Mouse (Mus musculus) hindbrain, embryonic 11.5 days (tissue): ENCODE measurements around the gene Duox1. TPM values are rescaled to one million over a fixed set of nuclear protein-coding genes. Genes with fewer than 3 reads are reported as not detected.
"Not testable (repeated sequence)": the region's sequence is repeated elsewhere in the genome, so short reads cannot be mapped to it uniquely, and the experiment has no call there.

Experiments
- ATAC-seq: fragments of 200-750 bp; cut with Nextera tagmentation; 2 replicates; pipeline ENCODE4 v1.8.0; 2017; ENCODE audit warnings: mild to moderate bottlenecking, moderate TSS enrichment, moderate library complexity; ENCODE audit not compliant: low FRiP score
- DNase-seq: peaks from one replicate; pipeline ENCODE4 v3.0.0-alpha.2; 2015; ENCODE audit warnings: low spot score
- H3K27ac ChIP-seq: fragments of 300-500 bp; sonication (generic); 2 replicates; pipeline ENCODE4 v1.5.1; 2014; ENCODE audit warnings: mild to moderate bottlenecking, low read depth, low read length
- H3K27me3 ChIP-seq: fragments of 300-500 bp; sonication (generic); 2 replicates; pipeline ENCODE4 v1.6.1; 2014; ENCODE audit warnings: mild to moderate bottlenecking, low read length, moderate library complexity, mixed read lengths; ENCODE audit not compliant: control insufficient read depth, insufficient read depth
- H3K36me3 ChIP-seq: fragments of 300-500 bp; sonication (generic); 2 replicates; pipeline ENCODE4 v1.6.1; 2014; ENCODE audit warnings: mild to moderate bottlenecking, low read length, moderate library complexity, mixed read lengths; ENCODE audit not compliant: control insufficient read depth, insufficient read depth
- H3K4me1 ChIP-seq: fragments of 300-500 bp; sonication (generic); replicated peaks from 2 replicates; pipeline ENCODE4 v1.6.1; 2014; ENCODE audit warnings: low read length, mixed read lengths; ENCODE audit not compliant: control insufficient read depth, insufficient read depth
- H3K4me2 ChIP-seq: fragments of 300-500 bp; sonication (generic); replicated peaks from 2 replicates; pipeline ENCODE4 v1.6.1; 2014; ENCODE audit warnings: mild to moderate bottlenecking, low read depth, low read length
- H3K4me3 ChIP-seq: fragments of 300-500 bp; sonication (generic); 2 replicates; pipeline ENCODE4 v1.5.1; 2014; ENCODE audit warnings: low read depth, low read length
- H3K9ac ChIP-seq: fragments of 300-500 bp; sonication (generic); 2 replicates; pipeline ENCODE4 v1.6.1; 2014; ENCODE audit warnings: low read depth, low read length
- H3K9me3 ChIP-seq: fragments of 300-500 bp; sonication (generic); 2 replicates; pipeline ENCODE4 v1.6.1; 2016; ENCODE audit warnings: low read length; ENCODE audit not compliant: control insufficient read depth
- WGBS: fragments of 180-500 bp; shearing (Covaris S2); extraction: QIAGEN DNeasy Blood & Tissue Kit; methylation state at CpG from one replicate; pipeline ENCODE4 v1.1.7; 2014; 5-methylcytosine and 5-hydroxymethylcytosine counted together
- polyA plus RNA-seq: library from polyadenylated mRNA; unstranded; fragments of >200 nt; fragmentation: Nextera tagmentation; extraction: Ambion mirVana; gene quantifications from 2 replicates; pipeline ENCODE4 v1.2.1, GENCODE M21; 2014

The Duox1 gene
- polyA plus RNA-seq, 1 experiment from 2014 or later = 0.12 TPM

GRCm38 (mm10) chr2:122324586-122324985 lies 9.1 kb downstream of the Duox1 start:
- no peak for ATAC-seq
- Histone ChIP-seq H3K9ac (no peak overlapping the region), H3K9me3 (no peaks in the 10 kb centered on the region), H3K27ac (no peak overlapping the region), H3K4me2 (no peak overlapping the region), H3K27me3 (no peaks in the 10 kb centered on the region), H3K36me3 (no peaks in the 10 kb centered on the region), H3K4me3 (no peak overlapping the region), H3K4me1 (no peaks in the 10 kb centered on the region)
- DNase-seq = no peak
- 86% methylated on average over 3 of the region's 3 CpGs for WGBS

GRCm38 (mm10) chr2:122325361-122325760 lies 9.9 kb downstream of the Duox1 start:
- no peak for ATAC-seq
- 83% methylated on average over 2 of the region's 2 CpGs for WGBS

DNA sequence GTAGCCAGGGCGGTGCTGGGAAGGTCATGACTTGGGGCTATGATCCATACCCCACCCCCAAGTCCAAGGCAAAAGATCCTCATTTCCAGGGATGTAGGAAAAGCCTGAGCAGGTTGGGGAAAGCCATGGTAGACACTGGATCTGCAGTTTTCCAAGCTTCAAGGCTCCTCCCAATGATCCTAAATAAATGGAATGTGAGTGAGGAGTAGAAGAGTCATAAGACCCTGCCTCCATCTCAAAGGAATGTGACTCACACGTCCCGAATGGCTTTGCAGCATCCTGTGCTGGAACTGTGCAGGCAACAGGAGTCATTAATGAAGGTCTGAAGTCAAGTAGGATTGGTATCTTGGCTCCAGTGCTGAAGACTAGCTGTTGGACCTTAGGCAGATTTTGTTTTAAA lies 12.5 kb downstream of the Duox1 start:
- H3K4me2 ChIP-seq = no peak overlapping the region
- no peaks in the 10 kb centered on the region for H3K36me3 ChIP-seq
- no peak for ATAC-seq
- no peak overlapping the region for H3K4me3 ChIP-seq
- no peak overlapping the region for H3K9ac ChIP-seq
- no peak for DNase-seq
- WGBS = 75% methylated on average over 3 of the region's 3 CpGs
- H3K27ac ChIP-seq = no peak overlapping the region
- no peaks in the 10 kb centered on the region for H3K4me1 ChIP-seq
- no peaks in the 10 kb centered on the region for H3K9me3 ChIP-seq
- no peaks in the 10 kb centered on the region for H3K27me3 ChIP-seq

More at GRCm38 (mm10) chr2:122325361-122325760, 9.9 kb downstream of the Duox1 start:
- Histone ChIP-seq H3K4me2 (no peak overlapping the region), H3K9ac (no peak overlapping the region), H3K27me3 (no peaks in the 10 kb centered on the region), H3K36me3 (no peaks in the 10 kb centered on the region), H3K4me1 (no peaks in the 10 kb centered on the region), H3K27ac (no peak overlapping the region), H3K9me3 (no peaks in the 10 kb centered on the region), H3K4me3 (no peak overlapping the region)
- no peak for DNase-seq

GRCm38 (mm10) chr2:122330317-122330716 lies 14.8 kb downstream of the Duox1 start:
- not testable (repeated sequence) for H3K4me2 ChIP-seq, H3K27ac ChIP-seq, DNase-seq, H3K4me3 ChIP-seq, ATAC-seq, H3K9ac ChIP-seq, H3K36me3 ChIP-seq, H3K9me3 ChIP-seq, H3K27me3 ChIP-seq, H3K4me1 ChIP-seq
- WGBS = 88% methylated on average over 4 of the region's 6 CpGs

GRCm38 (mm10) chr2:122332222-122332621 lies 16.8 kb downstream of the Duox1 start:
- Histone ChIP-seq H3K4me2 (no peak overlapping the region), H3K9me3 (no peaks in the 10 kb centered on the region), H3K27me3 (no peaks in the 10 kb centered on the region), H3K9ac (no peak overlapping the region), H3K4me1 (no peaks in the 10 kb centered on the region), H3K36me3 (no peaks in the 10 kb centered on the region), H3K27ac (no peak overlapping the region), H3K4me3 (no peak overlapping the region)
- 90% methylated on average over 3 of the region's 3 CpGs for WGBS
- DNase-seq (no peak), ATAC-seq (no peak)

DNA sequence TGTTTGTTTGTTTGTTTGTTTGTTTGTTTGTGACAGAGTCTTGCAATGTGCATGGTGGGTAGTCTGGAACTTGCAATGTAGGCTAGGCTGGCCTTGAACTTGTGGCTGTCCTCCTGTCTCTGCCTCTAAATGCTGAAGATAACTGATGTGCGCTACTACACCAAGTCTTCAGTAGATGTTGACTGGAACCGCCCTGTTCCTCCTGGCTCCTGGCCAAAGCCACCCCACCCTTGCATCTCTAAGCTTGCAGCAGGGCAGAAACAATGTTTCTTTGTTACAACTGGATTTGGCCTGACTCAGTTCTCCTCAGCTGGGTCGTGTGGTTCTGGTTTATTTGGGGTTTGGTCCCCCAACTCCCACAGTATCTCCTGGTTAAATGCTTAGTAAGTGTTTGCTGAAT lies 18.7 kb downstream of the Duox1 start:
- Histone ChIP-seq H3K27ac (no peak overlapping the region), H3K4me3 (no peak overlapping the region), H3K9me3 (no peaks in the 10 kb centered on the region), H3K36me3 (no peaks in the 10 kb centered on the region), H3K27me3 (no peaks in the 10 kb centered on the region), H3K4me2 (no peak overlapping the region), H3K9ac (no peak overlapping the region), H3K4me1 (no peaks in the 10 kb centered on the region)
- 84% methylated on average over 3 of the region's 3 CpGs for WGBS
- DNase-seq = no peak
- no peak for ATAC-seq

DNA sequence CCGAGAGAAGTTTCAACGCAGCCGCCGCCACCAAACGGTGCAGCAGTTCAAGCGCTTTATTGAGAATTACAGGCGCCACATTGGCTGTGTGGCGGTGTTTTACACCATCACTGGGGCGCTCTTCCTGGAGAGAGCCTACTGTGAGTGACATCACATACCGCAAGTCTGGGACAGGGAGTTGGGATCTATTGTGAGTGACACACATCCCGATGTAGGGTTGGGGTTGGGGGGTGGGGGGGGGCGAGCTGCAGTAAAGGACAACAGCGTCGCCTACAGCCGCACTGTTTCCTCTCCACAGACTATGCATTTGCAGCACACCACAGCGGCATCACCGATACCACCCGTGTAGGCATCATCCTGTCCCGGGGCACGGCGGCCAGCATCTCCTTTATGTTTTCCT lies 21.8 kb downstream of the Duox1 start:
- DNase-seq = no peak
- Histone ChIP-seq H3K27ac (no peak overlapping the region), H3K4me3 (no peak overlapping the region), H3K9me3 (no peaks in the 10 kb centered on the region), H3K4me2 (no peak overlapping the region), H3K36me3 (no peaks in the 10 kb centered on the region), H3K27me3 (no peaks in the 10 kb centered on the region), H3K9ac (no peak overlapping the region), H3K4me1 (no peaks in the 10 kb centered on the region)
- 64% methylated on average over 21 of the region's 21 CpGs for WGBS
- peak; percentile 49; the same call in 1 of the 2 replicates for ATAC-seq

DNA sequence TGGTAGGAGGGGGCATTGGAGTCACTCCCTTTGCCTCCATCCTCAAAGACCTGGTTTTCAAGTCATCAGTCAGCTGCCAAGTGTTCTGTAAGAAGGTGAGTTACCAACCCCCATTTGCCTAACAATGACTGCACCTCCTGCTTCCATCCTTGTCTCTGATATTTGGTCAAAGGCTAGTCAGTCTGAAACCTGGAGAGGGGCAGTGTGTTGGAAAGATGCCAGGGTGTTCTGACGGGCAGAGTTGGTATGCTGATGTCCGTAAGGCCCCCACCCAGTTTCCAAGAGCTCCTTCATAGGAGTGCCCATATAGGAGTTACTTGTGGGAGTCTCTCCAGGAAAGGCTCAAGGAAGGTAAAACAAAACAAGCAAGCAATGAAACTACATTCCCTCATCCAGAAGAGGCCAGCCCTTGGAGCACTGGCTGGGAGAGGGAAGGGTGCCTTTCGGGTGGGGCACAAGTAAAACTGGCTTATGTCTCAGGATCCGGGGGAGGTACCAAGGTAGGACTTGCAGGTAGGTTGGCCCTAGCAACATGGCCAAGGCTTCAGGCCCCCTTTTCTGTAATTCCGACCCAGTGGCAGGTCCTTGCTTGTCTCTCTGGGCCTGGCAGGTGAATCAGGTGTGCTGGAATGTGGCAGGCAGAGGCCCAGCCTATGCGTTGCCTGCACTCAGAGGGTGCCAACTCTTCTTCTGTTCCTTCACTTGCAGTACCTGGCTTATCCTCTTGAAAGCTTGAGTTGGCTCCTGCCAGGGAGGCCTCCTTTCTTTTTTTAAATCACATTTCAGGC lies 29.8 kb downstream of the Duox1 start:
- H3K9ac ChIP-seq = no peak overlapping the region
- H3K9me3 ChIP-seq = no peaks in the 10 kb centered on the region
- DNase-seq (no peak), ATAC-seq (no peak)
- H3K27ac ChIP-seq = no peak overlapping the region
- H3K36me3 ChIP-seq = no peaks in the 10 kb centered on the region
- peaks cover 8% of the 10 kb centered on the region; the same call in 1 of the 2 replicates for H3K4me1 ChIP-seq
- H3K4me3 ChIP-seq = no peak overlapping the region
- H3K4me2 ChIP-seq = no peak overlapping the region
- 87% methylated on average over 6 of the region's 6 CpGs for WGBS
- H3K27me3 ChIP-seq = no peaks in the 10 kb centered on the region

- DNase-seq, H3K27me3 ChIP-seq, H3K4me3 ChIP-seq, H3K4me1 ChIP-seq, H3K36me3 ChIP-seq, H3K9me3 ChIP-seq, H3K9ac ChIP-seq, ATAC-seq, H3K4me2 ChIP-seq, H3K27ac ChIP-seq: not testable (repeated sequence)
- WGBS = 90% methylated on average over 6 of the region's 6 CpGs
Measured at GRCm38 (mm10) chr2:122346164-122346563, 30.7 kb downstream of the Duox1 start.
